Mouse (Mus musculus) neural tube, embryonic 15.5 days (tissue): ENCODE data around the gene Clec18a. TPM values are rescaled to one million over a fixed set of nuclear protein-coding genes. Genes with fewer than 3 reads are reported as not detected.
"Not testable (repeated sequence)": the region's sequence is repeated elsewhere in the genome, so short reads cannot be mapped to it uniquely, and the experiment has no call there.

Experiments
- ATAC-seq: fragments of 200-750 bp; cut with Nextera tagmentation; 2 replicates; pipeline ENCODE4 v1.8.0; 2017; ENCODE audit warnings: mild to moderate bottlenecking, moderate TSS enrichment, moderate library complexity; ENCODE audit not compliant: low FRiP score
- H3K27ac ChIP-seq: fragments of 300-500 bp; sonication (generic); replicated peaks from 2 replicates; pipeline ENCODE4 v1.5.1; 2015; ENCODE audit warnings: mild to moderate bottlenecking, inconsistent platforms
- H3K27me3 ChIP-seq: fragments of 300-500 bp; sonication (generic); replicated peaks from 2 replicates; pipeline ENCODE4 v1.6.1; 2015; ENCODE audit warnings: inconsistent platforms
- H3K36me3 ChIP-seq: fragments of 300-500 bp; sonication (generic); 2 replicates; pipeline ENCODE4 v1.6.1; 2015; ENCODE audit warnings: inconsistent platforms
- H3K4me1 ChIP-seq: fragments of 300-500 bp; sonication (generic); 2 replicates; pipeline ENCODE4 v1.6.1; 2015; ENCODE audit warnings: inconsistent platforms
- H3K4me2 ChIP-seq: fragments of 300-500 bp; sonication (generic); 2 replicates; pipeline ENCODE4 v1.6.1; 2015; ENCODE audit warnings: inconsistent platforms, mild to moderate bottlenecking, moderate library complexity
- H3K4me3 ChIP-seq: fragments of 300-500 bp; sonication (generic); replicated peaks from 2 replicates; pipeline ENCODE4 v1.5.1; 2015; ENCODE audit warnings: mild to moderate bottlenecking, inconsistent platforms
- H3K9ac ChIP-seq: fragments of 300-500 bp; sonication (generic); replicated peaks from 2 replicates; pipeline ENCODE4 v1.6.1; 2015; ENCODE audit warnings: mild to moderate bottlenecking, inconsistent platforms
- H3K9me3 ChIP-seq: fragments of 300-500 bp; sonication (generic); replicated peaks from 2 replicates; pipeline ENCODE4 v1.6.1; 2016; ENCODE audit warnings: inconsistent platforms
- WGBS: fragments of 180-500 bp; shearing (Covaris S2); methylation state at CpG from one replicate; pipeline ENCODE4 v1.1.7; 2015; ENCODE audit warnings: mixed read lengths; 5-methylcytosine and 5-hydroxymethylcytosine counted together
- polyA plus RNA-seq: library from polyadenylated mRNA; unstranded; fragments of >200 nt; fragmentation: Nextera tagmentation; extraction: Ambion mirVana; gene quantifications from 2 replicates; pipeline ENCODE4 v1.2.1, GENCODE M21; 2015

Gene Clec18a
- polyA plus RNA-seq, 1 experiment from 2014 or later: 0.31 TPM

GRCm38 (mm10) chr8:111075926-111076325, 16.3 kb downstream of the Clec18a start:
- 74% methylated on average over 3 of the region's 3 CpGs for WGBS
- no peaks in the 10 kb centered on the region for H3K4me1 ChIP-seq
- H3K9ac ChIP-seq: no peak overlapping the region
- no peaks in the 10 kb centered on the region for H3K9me3 ChIP-seq
- H3K4me3 ChIP-seq: no peak overlapping the region
- 0 out of 2 replicates have a peak, but pooled peaks cover 1% of the 10 kb centered on the region for H3K27me3 ChIP-seq
- H3K4me2 ChIP-seq: no peak overlapping the region
- ATAC-seq: no peak
- H3K36me3 ChIP-seq: no peaks in the 10 kb centered on the region
- H3K27ac ChIP-seq: no peak overlapping the region

DNA sequence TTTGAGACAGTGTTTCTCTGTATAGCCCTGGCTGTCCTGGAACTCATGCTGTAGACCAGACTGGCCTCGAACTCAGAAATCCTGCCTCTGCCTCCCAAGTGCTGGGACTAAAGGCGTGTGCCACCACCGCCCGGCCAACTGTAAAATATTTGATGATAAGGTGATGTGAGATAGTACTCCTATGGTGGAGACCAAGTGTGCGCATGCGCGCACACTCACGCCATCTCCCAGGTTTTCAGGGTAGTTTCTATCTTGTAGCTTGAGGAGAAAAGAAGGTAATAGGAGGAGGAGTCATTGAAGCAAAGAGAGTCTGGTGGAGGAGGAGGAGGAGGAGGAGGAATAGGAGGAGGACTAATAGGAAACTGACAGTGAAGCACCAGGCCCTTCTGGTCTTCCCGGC, 23.6 kb downstream of the Clec18a start:
- not testable (repeated sequence) for H3K27me3 ChIP-seq, ATAC-seq, H3K4me1 ChIP-seq, H3K36me3 ChIP-seq, H3K4me3 ChIP-seq, H3K9me3 ChIP-seq, H3K9ac ChIP-seq, H3K4me2 ChIP-seq, H3K27ac ChIP-seq
- WGBS: 92% methylated on average over 9 of the region's 9 CpGs

- no peak overlapping the region for H3K9ac ChIP-seq
- no peak for ATAC-seq
- WGBS: 28% methylated on average over 10 of the region's 10 CpGs
Measured at GRCm38 (mm10) chr8:111067439-111067838, 24.8 kb downstream of the Clec18a start.

GRCm38 (mm10) chr8:111066308-111066707, 25.9 kb downstream of the Clec18a start:
- Histone ChIP-seq H3K4me2 (no peak overlapping the region), H3K4me1 (peaks cover 10% of the 10 kb centered on the region), H3K4me3 (no peak overlapping the region), H3K27ac (no peak overlapping the region), H3K9me3 (no peaks in the 10 kb centered on the region), H3K9ac (no peak overlapping the region), H3K36me3 (no peaks in the 10 kb centered on the region), H3K27me3 (0 out of 2 replicates have a peak, but pooled peaks cover 3% of the 10 kb centered on the region)
- WGBS: 68% methylated on average over 4 of the region's 4 CpGs
- no peak for ATAC-seq

More at GRCm38 (mm10) chr8:111067439-111067838, 24.8 kb downstream of the Clec18a start:
- Histone ChIP-seq H3K4me3 (no peak overlapping the region), H3K9me3 (no peaks in the 10 kb centered on the region), H3K36me3 (no peaks in the 10 kb centered on the region), H3K27ac (no peak overlapping the region), H3K4me2 (no peak overlapping the region), H3K4me1 (peaks cover 7% of the 10 kb centered on the region), H3K27me3 (0 out of 2 replicates have a peak, but pooled peaks cover 3% of the 10 kb centered on the region)

DNA sequence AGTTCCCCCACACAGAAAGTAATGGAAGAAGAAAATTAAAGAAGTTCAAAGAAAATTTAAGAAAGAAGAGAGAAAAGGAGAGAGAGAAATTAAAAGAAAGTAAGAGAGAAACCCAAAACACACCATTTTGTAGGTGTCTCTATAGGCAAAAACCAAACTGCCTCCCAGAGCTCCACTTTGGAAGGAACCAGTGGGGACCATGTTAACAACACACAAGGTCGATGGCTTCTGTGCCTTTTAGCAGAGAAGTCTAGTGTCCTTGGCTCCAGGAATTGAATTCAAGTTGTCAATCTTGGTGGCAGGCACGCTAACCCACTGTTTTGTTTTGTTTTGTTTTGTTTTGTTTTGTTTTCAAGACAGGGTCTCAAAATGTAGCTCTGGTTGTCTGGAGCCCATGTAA, 29.3 kb downstream of the Clec18a start:
- 50% methylated on average over 2 of the region's 2 CpGs for WGBS
- no peak for ATAC-seq
- Histone ChIP-seq H3K9ac (no peak overlapping the region), H3K27ac (0 out of 2 replicates have a peak overlapping the region, but pooled peaks have one; percentile 30), H3K9me3 (no peaks in the 10 kb centered on the region), H3K4me3 (no peak overlapping the region), H3K36me3 (no peaks in the 10 kb centered on the region), H3K27me3 (no peaks in the 10 kb centered on the region), H3K4me2 (peak overlapping the region; percentile 61), H3K4me1 (peaks cover 27% of the 10 kb centered on the region)

GRCm38 (mm10) chr8:111062072-111062757, 30.0 kb downstream of the Clec18a start:
- ATAC-seq: peak; percentile 92
- peak overlapping the region; percentile 70 for H3K9ac ChIP-seq
- WGBS: 0% methylated on average over 27 of the region's 27 CpGs

GRCm38 (mm10) chr8:111061688-111062071, 30.5 kb downstream of the Clec18a start:
- no peaks in the 10 kb centered on the region for H3K9me3 ChIP-seq
- H3K4me2 ChIP-seq: peak overlapping the region; percentile 61
- peak overlapping the region; percentile 86 for H3K27ac ChIP-seq
- peak overlapping the region; percentile 72 for H3K4me3 ChIP-seq
- 0% methylated on average over 14 of the region's 14 CpGs for WGBS
- H3K9ac ChIP-seq: peak overlapping the region; percentile 70
- no peaks in the 10 kb centered on the region for H3K36me3 ChIP-seq
- 0 out of 2 replicates have a peak, but pooled peaks have one; percentile 1 for ATAC-seq
- H3K27me3 ChIP-seq: no peaks in the 10 kb centered on the region
- H3K4me1 ChIP-seq: peaks cover 39% of the 10 kb centered on the region

More at GRCm38 (mm10) chr8:111062072-111062757, 30.0 kb downstream of the Clec18a start:
- Histone ChIP-seq H3K4me3 (peak overlapping the region; percentile 72), H3K36me3 (no peaks in the 10 kb centered on the region), H3K27me3 (no peaks in the 10 kb centered on the region), H3K27ac (peak overlapping the region; percentile 86), H3K4me1 (peaks cover 33% of the 10 kb centered on the region), H3K4me2 (peak overlapping the region; percentile 61), H3K9me3 (no peaks in the 10 kb centered on the region)

GRCm38 (mm10) chr8:111058946-111059572, 33.2 kb downstream of the Clec18a start:
- Histone ChIP-seq H3K4me1 (peaks cover 39% of the 10 kb centered on the region), H3K27me3 (no peaks in the 10 kb centered on the region), H3K4me2 (no peak overlapping the region), H3K36me3 (peaks cover 19% of the 10 kb centered on the region), H3K9me3 (no peaks in the 10 kb centered on the region), H3K4me3 (no peak overlapping the region), H3K9ac (no peak overlapping the region), H3K27ac (no peak overlapping the region)
- WGBS: 53% methylated on average over 2 of the region's 2 CpGs
- no peak for ATAC-seq

DNA sequence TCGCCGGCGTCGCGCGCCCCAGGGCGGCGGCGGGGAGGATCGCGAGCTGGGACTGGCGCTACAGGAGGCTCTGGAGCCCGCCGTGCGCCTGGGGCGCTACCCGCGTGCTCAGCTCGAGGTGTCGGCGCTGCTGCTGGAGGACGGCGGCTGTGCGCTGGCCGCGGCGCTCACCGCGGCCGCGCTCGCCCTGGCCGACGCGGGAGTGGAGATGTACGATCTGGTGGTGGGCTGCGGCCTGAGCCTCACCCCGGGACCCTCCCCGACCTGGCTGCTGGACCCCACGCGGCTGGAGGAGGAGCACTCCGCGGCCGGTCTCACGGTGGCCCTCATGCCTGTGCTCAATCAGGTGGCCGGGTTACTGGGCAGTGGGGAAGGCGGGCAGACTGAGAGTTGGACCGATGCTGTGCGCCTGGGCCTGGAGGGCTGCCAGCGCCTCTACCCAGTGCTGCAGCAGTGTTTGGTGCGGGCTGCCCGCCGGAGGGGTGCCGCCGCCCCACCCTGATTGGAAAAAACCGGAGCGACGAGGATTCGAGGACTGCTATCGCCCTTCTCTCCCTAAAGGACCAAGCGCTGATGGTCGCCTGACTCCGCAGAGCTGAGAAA, 35.4 kb downstream of the Clec18a start:
- Histone ChIP-seq H3K36me3 (peaks cover 41% of the 10 kb centered on the region), H3K27me3 (no peaks in the 10 kb centered on the region), H3K4me3 (peak overlapping the region; percentile 94), H3K9ac (peak overlapping the region; percentile 83), H3K27ac (peak overlapping the region; percentile 80), H3K9me3 (no peaks in the 10 kb centered on the region), H3K4me1 (peaks cover 32% of the 10 kb centered on the region), H3K4me2 (peak overlapping the region; percentile 99)
- ATAC-seq: peak; percentile 51
- under 1% methylated on average over 50 of the region's 63 CpGs for WGBS

DNA sequence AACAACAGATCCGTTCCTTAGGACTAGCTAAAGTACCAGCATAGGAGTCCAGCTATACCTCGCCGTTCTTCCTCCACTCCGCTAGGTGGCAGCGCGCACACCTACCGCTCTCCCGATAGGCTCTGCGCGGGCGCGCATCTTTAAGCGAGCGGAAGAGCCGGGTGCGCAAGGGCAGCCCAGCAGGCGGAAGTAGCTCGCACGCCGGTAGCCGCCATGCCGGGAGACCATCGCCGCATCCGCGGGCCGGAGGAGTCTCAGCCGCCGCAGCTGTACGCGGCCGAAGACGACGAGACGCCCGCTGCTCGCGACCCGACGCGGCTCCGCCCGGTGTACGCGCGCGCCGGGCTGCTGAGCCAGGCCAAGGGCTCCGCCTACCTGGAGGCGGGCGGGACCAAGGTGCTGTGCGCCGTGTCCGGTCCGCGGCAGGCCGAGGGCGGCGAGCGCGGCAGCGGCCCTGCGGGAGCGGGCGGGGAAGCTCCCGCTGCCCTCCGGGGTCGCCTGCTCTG, 36.0 kb downstream of the Clec18a start, which contains the start of gene Exosc6:
TSS of gene Exosc6 (plus strand) at position 182 of the 506 bp plus-strand sequence.
- Histone ChIP-seq H3K4me2 (peak within 1 kb of the TSS; percentile 99), H3K27me3 (no peaks in the 10 kb centered on the region), H3K4me3 (peak within 1 kb of the TSS; percentile 94), H3K9me3 (no peaks in the 10 kb centered on the region), H3K36me3 (peaks cover 47% of the 10 kb centered on the region), H3K9ac (peak within 1 kb of the TSS; percentile 83), H3K27ac (peak within 1 kb of the TSS; percentile 80), H3K4me1 (peaks cover 28% of the 10 kb centered on the region)
- ATAC-seq: peak; percentile 94
- WGBS: under 1% methylated on average over 68 of the region's 68 CpGs

DNA sequence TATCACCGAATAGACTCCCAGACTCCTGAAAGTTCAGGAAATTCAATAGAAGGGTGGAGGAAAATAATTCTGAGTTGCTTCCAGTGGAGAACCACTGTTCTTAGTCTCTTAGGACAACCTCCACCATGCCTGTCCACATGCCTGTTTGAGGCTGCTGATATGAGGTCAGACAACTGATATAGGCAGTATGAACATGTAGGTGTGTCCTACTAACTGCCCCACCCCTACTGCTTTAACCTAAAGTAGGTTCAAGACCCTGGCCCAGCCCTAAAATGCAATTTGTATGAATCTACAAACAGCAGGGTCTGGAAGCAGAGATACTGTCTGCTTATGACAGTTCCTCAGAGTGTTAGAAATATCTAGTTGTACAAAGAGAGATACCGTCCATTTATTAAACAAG, 36.6 kb downstream of the Clec18a start:
- H3K9me3 ChIP-seq: no peaks in the 10 kb centered on the region
- peaks cover 53% of the 10 kb centered on the region for H3K36me3 ChIP-seq
- H3K27ac ChIP-seq: no peak overlapping the region
- ATAC-seq: peak; percentile 3; the same call in 1 of the 2 replicates
- WGBS: 67% methylated on average over 2 of the region's 2 CpGs
- H3K4me2 ChIP-seq: no peak overlapping the region
- no peaks in the 10 kb centered on the region for H3K27me3 ChIP-seq
- H3K9ac ChIP-seq: no peak overlapping the region
- H3K4me3 ChIP-seq: no peak overlapping the region
- peaks cover 22% of the 10 kb centered on the region for H3K4me1 ChIP-seq
